Mouse (Mus musculus): ENCODE measurements around the gene Fundc2. TPM values are rescaled to one million over a fixed set of nuclear protein-coding genes. Genes with fewer than 3 reads are reported as not detected.

The Fundc2 gene
- polyA plus RNA-seq (2015; fragmentation: Nextera tagmentation; extraction: Ambion mirVana) = 33.0 and 37.2 TPM in 2 replicates

- Histone ChIP-seq H3K27ac (replicated peaks) (peak within 1 kb of the TSS; percentile 78), H3K4me3 (replicated peaks) (peak within 1 kb of the TSS; percentile 53), H3K4me2 (peak within 1 kb of the TSS; percentile 53), H3K9ac (replicated peaks) (peak within 1 kb of the TSS; percentile 55), H3K36me3 (no peaks in the 10 kb centered on the region), H3K4me1 (no peaks in the 10 kb centered on the region), H3K9me3 (replicated peaks) (no peaks in the 10 kb centered on the region), H3K27me3 (replicated peaks) (no peaks in the 10 kb centered on the region)
- peak; percentile 98 for ATAC-seq (ENCODE audit: low FRiP score)
- 15% methylated on average over 20 of the region's 25 CpGs for whole genome bisulfite sequencing
Observed at GRCm38 (mm10) chrX:75382195-75382771, at the start of gene Fundc2, which contains the start of gene F8. Gene Fundc2 (plus strand): TSS chrX:75382399. Gene F8 (minus strand): TSS chrX:75382615.

DNA sequence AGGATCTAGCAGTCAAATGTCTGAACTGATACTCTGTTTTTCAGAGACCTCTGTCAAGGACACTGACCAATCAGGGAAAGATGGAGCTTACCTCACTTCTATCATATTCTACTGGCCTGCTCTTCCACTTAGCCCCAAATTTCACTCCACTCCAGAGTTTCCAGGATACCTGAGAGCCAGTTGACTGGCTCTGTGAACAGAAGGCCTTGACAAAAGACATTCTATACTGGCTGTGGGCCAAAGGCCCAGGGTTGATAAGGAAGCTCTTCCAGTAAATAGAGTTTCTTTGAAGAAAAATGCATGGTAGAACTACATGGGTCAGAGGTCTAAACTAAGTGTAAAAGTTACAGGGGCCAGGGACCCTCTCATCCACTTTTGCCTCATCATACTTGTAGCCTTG is 12.0 kb upstream of the Fundc2 start:
- Histone ChIP-seq H3K4me1 (no peaks in the 10 kb centered on the region), H3K36me3 (no peaks in the 10 kb centered on the region), H3K4me2 (no peak overlapping the region), H3K27ac (replicated peaks) (no peak overlapping the region), H3K9me3 (replicated peaks) (no peaks in the 10 kb centered on the region), H3K27me3 (replicated peaks) (no peaks in the 10 kb centered on the region), H3K9ac (replicated peaks) (no peak overlapping the region), H3K4me3 (replicated peaks) (no peak overlapping the region)
- ATAC-seq (ENCODE audit: low FRiP score) = no peak

DNA sequence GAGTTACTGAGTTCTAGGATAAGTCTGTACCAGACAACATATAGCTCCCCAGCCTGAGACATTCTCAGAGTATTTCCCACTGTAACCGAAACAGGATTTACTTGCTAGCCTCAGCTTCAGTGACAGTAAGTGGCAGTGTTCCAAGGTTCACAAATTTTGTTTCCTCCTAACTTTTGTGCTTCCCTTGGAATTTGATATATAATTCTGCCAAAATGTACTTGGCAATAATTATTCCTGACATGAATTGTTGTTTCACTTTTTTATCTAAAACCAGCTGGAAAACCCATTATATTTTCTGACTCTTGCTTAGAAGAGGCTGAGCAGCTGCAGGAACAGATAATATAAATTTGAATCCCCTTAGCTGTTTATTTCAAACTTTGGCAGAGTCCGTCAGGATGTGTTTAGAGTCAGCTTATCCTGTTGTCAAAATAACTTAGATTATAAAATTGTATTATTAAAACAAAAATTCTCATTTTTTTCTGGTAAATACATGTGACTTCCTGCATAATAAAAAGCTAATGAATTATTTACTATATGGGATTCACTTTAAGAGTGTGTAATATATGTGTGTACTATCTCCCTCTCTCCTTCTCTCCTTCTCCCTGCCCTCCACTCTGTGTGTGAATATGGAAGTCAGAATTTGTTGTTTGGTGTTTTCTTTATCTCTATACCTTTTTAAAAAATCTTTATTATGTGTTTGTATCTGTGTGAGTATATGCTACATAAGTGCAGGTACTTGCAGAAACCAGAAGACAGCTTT is 9.4 kb upstream of the Fundc2 start:
- ATAC-seq (ENCODE audit: low FRiP score) = no peak
- no peak overlapping the region for H3K9ac ChIP-seq (replicated peaks)
- WGBS = 85% methylated on average over 2 of the region's 2 CpGs

GRCm38 (mm10) chrX:75376815-75377214 is 5.4 kb upstream of the Fundc2 start:
- ATAC-seq (ENCODE audit: low FRiP score) = no peak
- Histone ChIP-seq H3K9ac (replicated peaks) (no peak overlapping the region), H3K4me2 (no peak overlapping the region), H3K9me3 (replicated peaks) (no peaks in the 10 kb centered on the region), H3K4me1 (no peaks in the 10 kb centered on the region), H3K27ac (replicated peaks) (no peak overlapping the region), H3K36me3 (no peaks in the 10 kb centered on the region), H3K27me3 (replicated peaks) (no peaks in the 10 kb centered on the region), H3K4me3 (replicated peaks) (no peak overlapping the region)

More for the DNA sequence above, 9.4 kb upstream of the Fundc2 start:
- H3K4me1 ChIP-seq = no peaks in the 10 kb centered on the region
- no peaks in the 10 kb centered on the region for H3K27me3 ChIP-seq (replicated peaks)
- no peak overlapping the region for H3K4me2 ChIP-seq
- H3K27ac ChIP-seq (replicated peaks) = no peak overlapping the region
- no peaks in the 10 kb centered on the region for H3K9me3 ChIP-seq (replicated peaks)
- no peaks in the 10 kb centered on the region for H3K36me3 ChIP-seq
- H3K4me3 ChIP-seq (replicated peaks) = no peak overlapping the region

- 81% methylated on average over 1 of the region's 1 CpGs for WGBS
- ATAC-seq (ENCODE audit: low FRiP score) = no peak
Observed at GRCm38 (mm10) chrX:75381176-75381575, 1.0 kb upstream of the Fundc2 start.

DNA sequence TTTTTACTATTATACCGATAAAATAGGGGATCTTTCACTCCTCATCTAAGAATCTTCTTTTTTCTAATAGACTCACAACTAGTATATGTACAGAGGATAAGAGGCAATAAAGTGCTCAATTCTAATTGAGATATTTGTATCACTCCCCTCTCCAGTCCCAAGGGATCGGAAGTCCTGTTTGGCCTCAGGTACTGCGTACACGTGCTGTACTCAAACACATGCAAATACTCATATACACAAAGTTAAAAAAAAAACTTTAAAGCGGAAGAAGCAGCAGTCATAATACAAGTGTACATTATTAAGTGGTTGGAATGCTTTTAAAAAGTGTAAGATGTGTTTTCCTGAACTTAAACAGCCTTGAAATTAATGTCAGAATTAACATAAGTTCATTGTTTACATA is 500 bp upstream of the Fundc2 start:
- Histone ChIP-seq H3K4me1 (no peaks in the 10 kb centered on the region), H3K27ac (replicated peaks) (no peak overlapping the region), H3K36me3 (no peaks in the 10 kb centered on the region), H3K4me3 (replicated peaks) (peak overlapping the region; percentile 53), H3K27me3 (replicated peaks) (no peaks in the 10 kb centered on the region), H3K4me2 (peak overlapping the region; percentile 53), H3K9ac (replicated peaks) (no peak overlapping the region), H3K9me3 (replicated peaks) (no peaks in the 10 kb centered on the region)
- 0 out of 2 replicates have a peak, but pooled peaks have one; percentile 35 for ATAC-seq (ENCODE audit: low FRiP score)
- 70% methylated on average over 5 of the region's 5 CpGs for WGBS

More at GRCm38 (mm10) chrX:75381176-75381575, 1.0 kb upstream of the Fundc2 start:
- Histone ChIP-seq H3K27me3 (replicated peaks) (no peaks in the 10 kb centered on the region), H3K4me2 (no peak overlapping the region), H3K4me1 (no peaks in the 10 kb centered on the region), H3K9me3 (replicated peaks) (no peaks in the 10 kb centered on the region), H3K36me3 (no peaks in the 10 kb centered on the region), H3K4me3 (replicated peaks) (no peak overlapping the region), H3K27ac (replicated peaks) (no peak overlapping the region), H3K9ac (replicated peaks) (no peak overlapping the region)

DNA sequence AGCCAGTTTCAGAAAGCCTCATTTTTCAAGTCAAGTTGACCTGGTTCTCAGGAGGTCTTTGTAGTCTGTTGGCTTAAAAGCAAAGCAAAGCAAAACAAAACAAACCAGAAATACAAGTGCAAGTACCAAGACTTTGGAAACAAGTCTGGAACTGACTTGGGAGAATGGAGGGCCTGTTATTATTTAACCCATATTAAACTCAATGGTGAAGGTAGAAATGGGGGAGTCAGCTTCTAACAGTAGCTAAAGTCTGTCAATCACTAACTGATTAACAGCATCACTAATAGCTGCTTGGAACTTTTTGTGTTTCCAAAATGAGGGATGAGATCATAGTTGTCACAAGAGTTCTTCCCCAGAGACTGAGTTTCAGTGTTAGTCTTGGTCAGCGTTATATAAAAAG is 17.3 kb downstream of the Fundc2 start:
- no peak for ATAC-seq (ENCODE audit: low FRiP score)
- H3K9me3 ChIP-seq (replicated peaks) = no peaks in the 10 kb centered on the region
- no peaks in the 10 kb centered on the region for H3K4me1 ChIP-seq
- H3K36me3 ChIP-seq = 0 out of 2 replicates have a peak, but pooled peaks cover 2% of the 10 kb centered on the region
- WGBS = 85% methylated on average over 1 of the region's 1 CpGs
- H3K27ac ChIP-seq (replicated peaks) = no peak overlapping the region
- no peak overlapping the region for H3K4me3 ChIP-seq (replicated peaks)
- H3K9ac ChIP-seq (replicated peaks) = no peak overlapping the region
- H3K27me3 ChIP-seq (replicated peaks) = no peaks in the 10 kb centered on the region
- no peak overlapping the region for H3K4me2 ChIP-seq

DNA sequence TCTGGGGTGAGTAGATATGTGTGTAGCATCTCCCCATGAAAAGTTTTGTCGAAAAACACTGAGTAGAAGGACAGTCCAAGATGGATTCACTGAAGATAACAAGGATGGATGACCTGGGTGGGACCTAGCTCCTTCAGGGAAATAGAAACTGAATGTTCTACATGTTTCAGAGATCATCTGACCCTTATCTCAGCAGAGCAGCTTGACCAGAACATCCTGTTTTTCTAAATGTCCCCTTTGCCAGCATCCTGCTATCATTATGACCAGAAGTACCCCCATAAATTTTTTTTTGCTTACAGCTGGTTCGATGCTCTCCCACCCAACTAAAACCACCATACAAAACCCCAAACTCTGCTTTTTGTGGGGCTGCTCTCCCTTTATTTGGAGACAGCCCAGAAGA is 20.5 kb downstream of the Fundc2 start:
- no peaks in the 10 kb centered on the region for H3K36me3 ChIP-seq
- WGBS = 90% methylated on average over 2 of the region's 2 CpGs
- H3K27me3 ChIP-seq (replicated peaks) = no peaks in the 10 kb centered on the region
- H3K27ac ChIP-seq (replicated peaks) = no peak overlapping the region
- no peaks in the 10 kb centered on the region for H3K4me1 ChIP-seq
- no peak for ATAC-seq (ENCODE audit: low FRiP score)
- no peak overlapping the region for H3K4me3 ChIP-seq (replicated peaks)
- no peak overlapping the region for H3K4me2 ChIP-seq
- H3K9me3 ChIP-seq (replicated peaks) = no peaks in the 10 kb centered on the region
- no peak overlapping the region for H3K9ac ChIP-seq (replicated peaks)

- no peak for ATAC-seq (ENCODE audit: low FRiP score)
- no peaks in the 10 kb centered on the region for H3K9me3 ChIP-seq (replicated peaks)
- H3K36me3 ChIP-seq = no peaks in the 10 kb centered on the region
- no peaks in the 10 kb centered on the region for H3K27me3 ChIP-seq (replicated peaks)
- no peak overlapping the region for H3K27ac ChIP-seq (replicated peaks)
- no peak overlapping the region for H3K9ac ChIP-seq (replicated peaks)
- H3K4me1 ChIP-seq = no peaks in the 10 kb centered on the region
- no peak overlapping the region for H3K4me2 ChIP-seq
- no peak overlapping the region for H3K4me3 ChIP-seq (replicated peaks)
Observed at GRCm38 (mm10) chrX:75403350-75403749, 21.2 kb downstream of the Fundc2 start.

GRCm38 (mm10) chrX:75409711-75410110 is 27.5 kb downstream of the Fundc2 start:
- no peaks in the 10 kb centered on the region for H3K36me3 ChIP-seq
- ATAC-seq (ENCODE audit: low FRiP score) = no peak
- no peak overlapping the region for H3K4me3 ChIP-seq (replicated peaks)
- H3K27ac ChIP-seq (replicated peaks) = no peak overlapping the region
- H3K9me3 ChIP-seq (replicated peaks) = no peaks in the 10 kb centered on the region
- H3K4me1 ChIP-seq = 0 out of 2 replicates have a peak, but pooled peaks cover 2% of the 10 kb centered on the region
- H3K9ac ChIP-seq (replicated peaks) = no peak overlapping the region
- 91% methylated on average over 1 of the region's 1 CpGs for whole genome bisulfite sequencing
- H3K27me3 ChIP-seq (replicated peaks) = no peaks in the 10 kb centered on the region
- no peak overlapping the region for H3K4me2 ChIP-seq

DNA sequence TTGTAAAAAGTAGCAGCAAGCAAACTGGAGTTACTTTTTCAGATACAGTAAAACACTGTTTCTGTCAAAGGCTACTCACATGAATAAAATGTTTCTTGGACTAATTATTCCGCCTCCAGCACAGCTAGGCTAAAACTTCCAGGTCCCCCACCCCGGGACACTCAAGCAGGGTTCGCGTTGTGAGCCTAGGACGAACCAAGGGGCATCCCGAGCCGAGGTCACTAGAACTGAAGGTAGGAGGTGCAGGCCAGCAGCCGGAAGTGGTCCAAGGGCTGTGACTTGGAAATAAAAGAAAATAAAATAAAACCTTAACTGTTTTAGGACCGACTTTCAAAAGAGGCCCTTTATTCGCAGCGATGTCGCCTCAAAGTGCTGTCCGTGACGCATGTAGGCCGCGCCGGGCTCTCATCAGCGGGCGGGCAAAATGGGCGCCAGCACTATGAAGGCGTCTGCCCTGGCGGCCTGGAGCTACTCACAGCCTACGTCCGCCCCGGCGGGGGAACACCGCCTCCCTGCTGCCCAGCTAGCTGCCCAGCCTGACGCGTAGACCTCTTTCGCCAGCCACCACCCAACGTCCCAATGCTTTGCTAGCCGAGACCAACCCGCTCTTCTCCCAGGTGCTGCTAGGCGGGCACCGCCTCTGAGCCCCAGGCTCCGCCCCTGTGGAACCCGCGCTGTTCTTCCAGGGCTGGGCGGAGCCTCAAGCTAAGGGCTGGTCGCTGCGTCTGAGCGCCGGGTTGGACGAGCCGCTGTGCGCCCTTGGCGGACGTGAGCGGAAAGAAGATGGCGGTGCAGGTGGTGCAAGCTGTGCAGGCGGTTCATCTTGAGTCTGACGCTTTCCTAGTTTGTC is 34.0 kb downstream of the Fundc2 start, which contains the start of the genes Cmc4, Mtcp1 and Brcc3:
Gene Cmc4 (minus strand): TSS at position 649 of the 850 bp plus-strand sequence.
Gene Mtcp1 (minus strand): TSS at position 653 of the 850 bp plus-strand sequence.
Gene Brcc3 (plus strand): TSS at position 693 of the 850 bp plus-strand sequence.
- Histone ChIP-seq H3K4me2 (peak within 1 kb of the TSS; percentile 53), H3K9me3 (replicated peaks) (no peaks in the 10 kb centered on the region), H3K27me3 (replicated peaks) (no peaks in the 10 kb centered on the region), H3K36me3 (no peaks in the 10 kb centered on the region), H3K4me3 (replicated peaks) (peak within 1 kb of the TSS; percentile 54), H3K4me1 (0 out of 2 replicates have a peak, but pooled peaks cover 2% of the 10 kb centered on the region), H3K27ac (replicated peaks) (peak within 1 kb of the TSS; percentile 87), H3K9ac (replicated peaks) (peak within 1 kb of the TSS; percentile 54)
- WGBS = 15% methylated on average over 50 of the region's 52 CpGs
- peak; percentile 100 for ATAC-seq (ENCODE audit: low FRiP score)
